Mouse (Mus musculus): Measurements from ENCODE around the gene Ddx11.

DNA sequence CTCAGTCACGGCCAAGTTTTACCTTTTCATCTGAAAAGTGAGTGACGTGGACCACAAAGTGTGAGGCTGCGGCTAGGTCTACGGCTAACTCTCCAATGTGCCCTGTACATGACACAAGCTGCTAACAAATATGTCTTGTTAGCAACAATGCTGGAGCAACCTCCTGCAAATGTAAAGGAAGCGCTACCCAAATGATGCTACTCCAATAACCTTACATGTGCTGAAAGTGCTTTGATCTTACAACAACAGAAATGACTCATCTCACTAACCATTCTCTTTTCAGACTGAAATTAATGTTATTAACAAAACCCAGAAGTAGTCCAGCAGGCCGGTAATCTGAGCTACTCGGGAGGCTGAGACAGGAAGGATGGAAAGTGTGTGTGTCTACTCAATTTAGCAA lies 49.3 kb upstream of the Ddx11 start:
- TF ChIP-seq POLR2A (IDR thresholded peaks at IDR 0.05; ENCODE audit: borderline replicate concordance, low read depth, low read length) (no peak), CTCF (IDR thresholded peaks at IDR 0.05; ENCODE audit: low read depth, low read length) (no peak)

All from bone marrow macrophage, adult 2 months (primary cell).